Mouse (Mus musculus) liver, embryonic 18 days (tissue): Measurements from ENCODE around the gene Lsm3. TPM values are rescaled to one million over a fixed set of nuclear protein-coding genes. Genes with fewer than 3 reads are reported as not detected.

ENCODE experiments used
- polyA plus RNA-seq: library from polyadenylated mRNA; depleted of rRNA; stranded (reverse); fragments of >200 nt; gene quantifications from 2 replicates; pipeline ENCODE4 v1.2.3, GENCODE M21; 2012; rRNA removed

Gene Lsm3
- polyA plus RNA-seq, result 46.6 and 47.8 TPM in 2 replicates

GRCm38 (mm10) chr6:91515545-91516449 lies at the start of gene Lsm3, which contains the start of gene Xpc:
Gene Lsm3, plus strand, starts transcription at chr6:91515928.
Gene Xpc, minus strand, starts transcription at chr6:91515888.

GRCm38 (mm10) chr6:91472868-91473804 lies 42.6 kb upstream of the Lsm3 start, which contains the start of the genes Chchd4 and Tmem43:
Gene Chchd4, minus strand, starts transcription at chr6:91473546.
Gene Tmem43, plus strand, starts transcription at chr6:91473703.

Other genes with a start within 250 kb of the Lsm3 start
- 0.01 TPM in 2 replicates for gene Wnt7a, start 104.6 kb upstream of the Lsm3 start, polyA plus RNA-seq
- 4.5 TPM in 2 replicates for gene Chchd4, start 42.4 kb upstream of the Lsm3 start, polyA plus RNA-seq
- gene Tmem43, start 42.2 kb upstream of the Lsm3 start, polyA plus RNA-seq, result 7.7 and 8.6 TPM in 2 replicates
- 4.0 and 4.3 TPM in 2 replicates for gene Xpc, start within 50 bp of the Lsm3 start, polyA plus RNA-seq
- 12.7 and 15.6 TPM in 2 replicates for gene Slc6a6, start 168.1 kb downstream of the Lsm3 start, polyA plus RNA-seq